Mouse (Mus musculus) heart, adult 2 months (tissue): ENCODE results near the gene Btbd9. TPM values are rescaled to one million over a fixed set of nuclear protein-coding genes. Genes with fewer than 3 reads are reported as not detected.

Source experiments
- DNase-seq, 2 experiments: peaks; one replicate each; pipeline ENCODE4 v3.0.0; 2021
- H3K27ac ChIP-seq: fragments of 200-600 bp; 2 replicates; pipeline ENCODE4 v1.8.1; 2022
- H3K27me3 ChIP-seq: fragments of 200-500 bp; 2 replicates; pipeline ENCODE4 v1.6.1; 2012; ENCODE audit warnings: mild to moderate bottlenecking, low read length, inconsistent platforms, mixed read lengths; ENCODE audit not compliant: control insufficient read depth, insufficient read depth
- H3K36me3 ChIP-seq: fragments of 200-500 bp; 2 replicates; pipeline ENCODE4 v1.6.1; 2012; ENCODE audit warnings: low read length, inconsistent platforms; ENCODE audit not compliant: control insufficient read depth, insufficient read depth
- H3K4me1 ChIP-seq: fragments of 200-500 bp; 2 replicates; pipeline ENCODE4 v1.6.1; 2011; ENCODE audit warnings: low read length; ENCODE audit not compliant: control insufficient read depth, insufficient read depth
- H3K4me3 ChIP-seq: fragments of 200-600 bp; 2 replicates; pipeline ENCODE4 v1.8.1; 2022
- H3K79me2 ChIP-seq: fragments of 200-500 bp; replicated peaks from 2 replicates; pipeline ENCODE4 v1.6.1; 2012; ENCODE audit warnings: mild to moderate bottlenecking, inconsistent platforms, low read length, moderate library complexity, mixed read lengths; ENCODE audit not compliant: control insufficient read depth, insufficient read depth
- H3K9ac ChIP-seq: fragments of 200-500 bp; 2 replicates; pipeline ENCODE4 v1.6.1; 2012; ENCODE audit warnings: low read depth, mild to moderate bottlenecking, control low read depth, inconsistent platforms, low read length, mixed read lengths
- CTCF ChIP-seq: fragments of 200-600 bp; IDR thresholded peaks from 2 replicates; pipeline ENCODE4 v1.8.1; 2022; ENCODE audit warnings: antibody characterized with exemption, mild to moderate bottlenecking, moderate library complexity
- EP300 ChIP-seq: fragments of 200-500 bp; IDR thresholded peaks from 2 replicates; pipeline ENCODE4 v1.6.1; 2011; ENCODE audit warnings: low read depth, low read length, control low read depth; ENCODE audit not compliant: insufficient read depth
- POLR2A ChIP-seq: fragments of 200-500 bp; IDR thresholded peaks from 2 replicates; pipeline ENCODE4 v1.6.1; 2011; ENCODE audit warnings: mild to moderate bottlenecking, low read depth, low read length, control low read depth; ENCODE audit not compliant: insufficient read depth
- WGBS: fragments of 180-500 bp; shearing (Covaris S2); methylation state at CpG from one replicate; pipeline ENCODE4 v1.1.7; 2018; 5-methylcytosine and 5-hydroxymethylcytosine counted together
- intact Hi-C: fragments of 180-260 bp; cut with DNase I; formaldehyde crosslinking; loops from one replicate; pipeline ENCODE4 v1.15.1; 2025
- polyA plus RNA-seq: library from polyadenylated mRNA; depleted of rRNA; stranded (reverse); fragments of >200 nt; gene quantifications from 2 replicates; pipeline ENCODE4 v1.2.3, GENCODE M21; 2012
- total RNA-seq, 2 experiments: library from RNA; stranded (reverse); gene quantifications; 2 replicates each; pipeline ENCODE4 v1.2.3; 2021

Gene Btbd9
- total and polyA plus RNA-seq, 3 experiments, result 8.1 to 22.0 (median 20.9) TPM

DNA sequence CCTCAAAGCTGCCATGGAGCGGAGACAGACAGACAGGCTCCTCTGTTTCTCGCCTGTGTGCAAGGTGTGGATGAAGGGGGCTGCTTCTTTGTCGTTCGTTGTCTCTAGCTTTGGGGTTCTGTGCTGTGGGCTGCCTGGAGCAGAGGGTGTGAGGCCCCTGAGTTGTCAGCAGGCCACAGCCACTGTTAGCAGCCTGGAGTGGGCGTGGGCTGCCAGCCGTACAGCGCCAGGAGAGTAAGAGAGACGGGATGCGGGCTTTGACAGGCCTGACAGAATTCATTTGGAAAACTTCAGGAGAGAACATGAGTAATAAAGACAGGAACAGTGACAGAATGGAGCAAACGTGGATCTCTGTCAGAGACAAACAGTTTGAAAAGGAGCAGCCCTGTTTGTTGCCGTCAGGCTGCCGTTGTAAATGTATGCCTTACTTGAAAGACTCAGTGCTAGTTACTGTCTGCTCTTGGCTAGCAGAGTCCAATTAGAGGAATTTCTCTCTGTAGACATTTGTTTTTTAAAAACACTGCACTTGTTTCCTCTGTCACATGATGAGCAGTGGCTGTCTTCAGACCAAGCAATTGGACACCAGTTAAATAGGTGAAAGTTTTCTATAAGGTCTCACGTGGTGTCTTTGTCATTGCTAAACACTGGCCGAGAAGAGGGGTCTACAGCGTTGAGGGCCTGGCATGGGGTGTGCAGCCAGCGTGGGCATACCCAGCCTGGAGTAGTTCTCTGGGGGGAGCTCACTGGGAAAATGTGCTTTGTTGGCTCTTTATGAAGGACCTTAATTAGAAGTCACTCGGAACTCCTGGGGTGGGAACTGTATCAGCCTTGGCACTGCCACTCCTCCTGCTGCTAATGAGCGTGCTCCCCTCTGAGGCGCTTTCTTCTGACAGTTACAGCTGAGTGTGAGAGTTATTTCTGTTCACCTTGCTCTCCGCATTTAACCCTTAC lies 388.0 kb downstream of the Btbd9 start:
- Histone ChIP-seq H3K36me3 (no peaks in the 10 kb centered on the region), H3K27me3 (no peaks in the 10 kb centered on the region), H3K9ac (peak overlapping the region; percentile 19; the same call in 1 of the 2 replicates), H3K4me3 (no peak overlapping the region), H3K27ac (peak overlapping the region; percentile 42), H3K4me1 (peaks cover 13% of the 10 kb centered on the region), H3K79me2 (peaks cover 3% of the 10 kb centered on the region)
- TF ChIP-seq EP300 (no peak), CTCF (no peak), POLR2A (no peak)
- DNase-seq, result peak; percentile 30 to 47
- 38% methylated on average over 20 of the region's 20 CpGs for WGBS
- intact Hi-C loops, result no loop called here

DNA sequence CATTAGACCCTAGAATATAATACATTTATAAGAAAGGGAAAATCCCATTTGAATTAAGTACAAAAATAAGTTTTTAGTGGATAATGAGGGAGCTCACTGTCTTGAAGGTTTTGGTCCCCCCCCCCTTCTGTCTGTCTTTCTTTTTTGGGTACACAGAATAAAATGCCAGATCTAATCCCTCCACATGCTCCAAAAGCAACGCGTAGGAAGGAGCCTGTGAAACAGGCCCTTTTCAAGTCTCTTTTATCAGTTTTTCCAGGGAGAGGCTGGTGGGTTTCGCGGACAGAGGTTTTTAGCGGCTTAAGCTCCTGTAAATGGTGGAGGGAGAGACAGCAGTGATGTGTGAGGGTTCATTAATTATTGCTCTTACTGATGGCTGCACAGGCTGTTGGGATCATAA lies 388.7 kb downstream of the Btbd9 start:
- peaks cover 13% of the 10 kb centered on the region for H3K4me1 ChIP-seq
- H3K36me3 ChIP-seq, result no peaks in the 10 kb centered on the region
- no peak overlapping the region; the same call in 1 of the 2 replicates for H3K27ac ChIP-seq
- no peak overlapping the region for H3K9ac ChIP-seq
- peak in 1 of 2 experiments; percentile 14 for DNase-seq
- H3K27me3 ChIP-seq, result no peaks in the 10 kb centered on the region
- 57% methylated on average over 5 of the region's 5 CpGs for WGBS
- intact Hi-C loops, result no loop called here
- TF ChIP-seq POLR2A (no peak), EP300 (no peak), CTCF (no peak)
- H3K79me2 ChIP-seq, result peaks cover 3% of the 10 kb centered on the region
- H3K4me3 ChIP-seq, result no peak overlapping the region

- Histone ChIP-seq H3K9ac (no peak overlapping the region), H3K27me3 (no peaks in the 10 kb centered on the region), H3K79me2 (peaks cover 3% of the 10 kb centered on the region), H3K4me1 (peaks cover 13% of the 10 kb centered on the region), H3K27ac (no peak overlapping the region), H3K4me3 (no peak overlapping the region), H3K36me3 (no peaks in the 10 kb centered on the region)
- TF ChIP-seq POLR2A, result no peak
- TF ChIP-seq CTCF, result no peak
- no peak for TF ChIP-seq EP300
- 96% methylated on average over 6 of the region's 6 CpGs for WGBS
- intact Hi-C loops, result no loop called here
- DNase-seq, result no peak
These were observed 389.1 kb downstream of the Btbd9 start for GRCm38 (mm10) chr17:30187154-30187553.

DNA sequence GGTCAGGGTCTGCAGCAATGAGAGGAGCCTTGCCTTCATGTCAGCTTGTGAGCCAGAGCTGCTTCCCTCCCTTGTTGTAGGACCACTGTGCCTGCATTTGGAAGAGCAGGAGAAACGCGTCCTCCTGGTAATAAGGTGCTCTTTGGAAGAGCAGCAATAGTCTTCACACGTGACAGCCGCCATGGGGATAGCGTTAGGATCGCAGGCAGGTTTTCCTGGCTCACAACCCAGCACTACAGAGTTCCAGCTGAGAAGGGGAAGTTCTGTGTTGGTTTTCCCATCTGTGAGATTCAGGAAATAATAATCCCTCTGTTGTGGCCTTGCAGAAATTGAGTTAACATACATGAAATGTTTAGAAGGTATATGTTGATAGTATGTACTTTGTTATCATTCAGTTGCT lies 392.7 kb downstream of the Btbd9 start:
- peaks cover 2% of the 10 kb centered on the region; the same call in 1 of the 2 replicates for H3K36me3 ChIP-seq
- no peak overlapping the region for H3K4me3 ChIP-seq
- no peak overlapping the region for H3K9ac ChIP-seq
- H3K27ac ChIP-seq, result no peak overlapping the region
- WGBS, result 55% methylated on average over 6 of the region's 6 CpGs
- no peak for DNase-seq
- H3K79me2 ChIP-seq, result peaks cover 3% of the 10 kb centered on the region
- TF ChIP-seq CTCF, result no peak
- TF ChIP-seq POLR2A, result no peak
- no peak for TF ChIP-seq EP300
- peaks cover 7% of the 10 kb centered on the region for H3K4me1 ChIP-seq
- no peaks in the 10 kb centered on the region for H3K27me3 ChIP-seq
- intact Hi-C loops, result no loop called here

GRCm38 (mm10) chr17:30182063-30182462 lies 394.2 kb downstream of the Btbd9 start:
- no peak overlapping the region for H3K9ac ChIP-seq
- 76% methylated on average over 2 of the region's 2 CpGs for WGBS
- H3K36me3 ChIP-seq, result peaks cover 2% of the 10 kb centered on the region; the same call in 1 of the 2 replicates
- H3K79me2 ChIP-seq, result peaks cover 4% of the 10 kb centered on the region
- H3K4me1 ChIP-seq, result peaks cover 6% of the 10 kb centered on the region; the same call in 1 of the 2 replicates
- H3K27me3 ChIP-seq, result no peaks in the 10 kb centered on the region
- TF ChIP-seq POLR2A (no peak), CTCF (no peak), EP300 (no peak)
- no peak overlapping the region for H3K27ac ChIP-seq
- DNase-seq, result no peak
- H3K4me3 ChIP-seq, result no peak overlapping the region
- intact Hi-C loops, result no loop called here

DNA sequence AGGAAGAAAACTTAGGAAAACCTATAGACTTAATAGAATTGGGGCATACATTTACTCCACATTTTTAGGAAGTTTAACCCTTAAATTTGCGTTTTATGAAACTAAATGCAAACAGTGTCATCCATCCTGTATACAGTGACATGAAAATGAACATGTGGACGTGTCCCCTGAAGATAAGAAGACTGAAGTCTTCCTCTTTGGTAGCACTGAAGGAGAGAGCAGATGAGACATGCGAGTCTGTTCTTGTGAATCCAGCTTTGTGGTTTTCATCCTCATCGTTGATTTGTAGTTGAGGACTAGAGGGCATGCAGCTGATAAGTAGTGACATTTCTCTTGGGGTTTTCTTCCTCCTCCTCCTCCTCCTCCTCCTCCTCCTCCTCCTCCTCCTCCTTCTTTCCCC lies 394.7 kb downstream of the Btbd9 start:
- no peak overlapping the region for H3K27ac ChIP-seq
- TF ChIP-seq CTCF (no peak), POLR2A (no peak), EP300 (no peak)
- peaks cover 6% of the 10 kb centered on the region; the same call in 1 of the 2 replicates for H3K4me1 ChIP-seq
- H3K27me3 ChIP-seq, result no peaks in the 10 kb centered on the region
- H3K4me3 ChIP-seq, result no peak overlapping the region
- intact Hi-C loops, result no loop called here
- H3K79me2 ChIP-seq, result peaks cover 4% of the 10 kb centered on the region
- no peak overlapping the region for H3K9ac ChIP-seq
- no peak for DNase-seq
- H3K36me3 ChIP-seq, result peaks cover 2% of the 10 kb centered on the region; the same call in 1 of the 2 replicates
- WGBS, result 61% methylated on average over 4 of the region's 4 CpGs
